Mouse (Mus musculus) urinary bladder, postnatal 10 days (tissue): ENCODE data around the gene Numa1.
A peak's percentile ranks its signal among the peaks of the same experiment; 100 is the strongest.
"Not testable (repeated sequence)": the region's sequence is repeated elsewhere in the genome, so short reads cannot be mapped to it uniquely, and the experiment has no call there.

Experiments
- DNase-seq: peaks from one replicate; pipeline ENCODE4 v3.0.0; 2022; ENCODE audit warnings: low spot score

The Numa1 gene

DNA sequence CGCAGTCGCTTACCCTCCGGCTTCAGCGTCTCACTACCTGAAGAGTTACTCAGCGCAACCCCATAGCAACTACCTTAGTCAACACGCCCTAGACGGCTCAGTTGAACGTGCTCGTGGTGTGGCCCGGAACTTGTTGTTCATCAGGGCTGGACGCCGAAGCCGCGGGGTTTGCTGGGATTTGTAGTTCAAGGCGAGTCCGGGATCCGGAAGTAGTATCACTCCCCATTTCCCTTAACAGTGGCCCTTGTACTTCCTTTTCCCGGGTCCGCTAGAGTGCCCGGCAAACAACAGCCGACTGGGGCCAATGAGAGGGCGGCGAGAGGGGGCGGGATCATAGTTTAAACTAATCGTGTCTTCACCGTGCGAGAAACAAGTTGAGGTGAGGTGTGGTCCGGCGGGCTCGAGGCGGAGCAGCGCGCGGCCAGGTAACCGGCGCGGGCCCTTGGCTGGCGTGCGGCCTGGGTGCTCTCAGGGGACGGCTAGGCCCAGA lies at the start of gene Numa1, which contains the start of gene Lrrc51:
Numa1 (plus strand) TSS at position 361 of the 490 bp plus-strand sequence.
Lrrc51 (minus strand) TSS at position 145 of the 490 bp plus-strand sequence.
- peak; percentile 92 for DNase-seq

DNA sequence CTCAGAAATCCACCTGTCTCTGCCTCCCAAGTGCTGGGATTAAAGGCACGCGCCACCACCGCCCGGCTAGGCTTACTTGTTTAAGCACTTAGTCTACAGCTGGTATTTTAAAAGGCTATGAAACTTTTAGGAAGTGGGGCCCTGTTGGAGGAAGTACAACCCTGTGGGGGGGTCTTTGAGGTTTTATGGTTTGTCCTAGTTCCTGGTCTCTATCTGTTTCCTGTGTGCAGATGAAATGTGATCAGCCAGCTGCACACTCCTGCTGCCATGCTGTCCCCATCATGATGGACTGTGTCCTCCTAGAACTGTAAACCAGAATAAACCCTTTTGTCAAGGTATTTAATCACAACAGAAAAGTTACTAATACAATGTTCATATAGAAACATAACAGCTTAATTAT lies 49.8 kb upstream of the Numa1 start:
- DNase-seq = no peak

DNA sequence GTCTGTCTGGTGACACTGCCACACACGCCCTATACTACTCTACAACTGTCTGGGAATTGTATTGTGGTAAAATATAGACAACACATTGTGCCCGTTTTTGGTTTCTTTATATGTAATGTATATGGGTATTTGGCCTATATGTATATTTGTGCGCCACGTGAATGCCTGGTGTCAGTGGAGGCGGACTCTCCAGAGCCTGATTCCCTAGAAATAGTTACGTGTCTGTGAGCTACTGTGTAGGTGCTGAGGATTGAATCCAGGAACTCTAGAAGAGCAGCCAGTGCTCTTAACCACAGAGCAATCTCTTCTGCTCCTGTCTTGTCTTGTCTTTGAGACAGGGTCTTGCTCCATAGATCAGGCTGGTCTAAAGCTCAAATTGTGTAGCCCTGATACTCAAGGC lies 47.6 kb upstream of the Numa1 start:
- DNase-seq = no peak

DNA sequence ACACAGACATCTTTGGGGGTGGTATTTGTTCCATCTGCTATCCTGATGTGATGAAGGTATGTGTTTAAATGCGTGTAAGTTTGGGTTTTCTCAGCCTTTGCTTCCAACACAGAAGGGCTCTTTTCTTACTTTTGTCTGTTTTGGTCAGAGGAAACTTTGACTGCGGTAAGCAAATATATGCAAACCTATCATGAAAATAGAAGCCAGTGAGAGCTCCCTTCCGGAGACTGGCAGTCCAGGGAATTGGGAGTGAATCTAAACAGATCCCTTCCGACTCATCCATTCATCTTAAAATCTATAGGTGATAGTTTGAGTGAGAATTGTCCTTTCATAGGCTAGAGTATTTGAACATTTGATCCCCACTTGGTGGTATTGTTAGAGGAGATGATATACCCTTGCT lies 45.5 kb upstream of the Numa1 start:
- no peak for DNase-seq

DNA sequence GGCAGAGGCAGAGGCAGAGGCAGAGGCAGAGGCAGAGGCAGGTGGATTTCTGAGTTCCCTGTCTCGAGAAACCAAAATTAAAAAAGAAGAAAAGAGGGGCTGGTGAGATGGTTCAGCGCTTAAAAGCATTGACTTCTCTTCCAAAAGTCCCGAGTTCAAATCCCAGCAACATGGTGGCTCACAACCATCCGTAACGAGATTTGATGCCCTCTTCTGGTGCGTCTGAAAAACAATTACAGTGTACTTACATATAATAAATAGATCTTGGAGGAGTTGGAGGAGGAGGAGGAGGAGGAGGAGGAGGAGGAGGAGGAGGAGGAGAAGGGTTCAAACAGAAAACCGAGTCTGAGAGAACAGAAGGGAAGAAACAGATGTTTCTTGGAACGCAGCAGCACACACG lies 38.2 kb upstream of the Numa1 start:
- DNase-seq = no peak

DNA sequence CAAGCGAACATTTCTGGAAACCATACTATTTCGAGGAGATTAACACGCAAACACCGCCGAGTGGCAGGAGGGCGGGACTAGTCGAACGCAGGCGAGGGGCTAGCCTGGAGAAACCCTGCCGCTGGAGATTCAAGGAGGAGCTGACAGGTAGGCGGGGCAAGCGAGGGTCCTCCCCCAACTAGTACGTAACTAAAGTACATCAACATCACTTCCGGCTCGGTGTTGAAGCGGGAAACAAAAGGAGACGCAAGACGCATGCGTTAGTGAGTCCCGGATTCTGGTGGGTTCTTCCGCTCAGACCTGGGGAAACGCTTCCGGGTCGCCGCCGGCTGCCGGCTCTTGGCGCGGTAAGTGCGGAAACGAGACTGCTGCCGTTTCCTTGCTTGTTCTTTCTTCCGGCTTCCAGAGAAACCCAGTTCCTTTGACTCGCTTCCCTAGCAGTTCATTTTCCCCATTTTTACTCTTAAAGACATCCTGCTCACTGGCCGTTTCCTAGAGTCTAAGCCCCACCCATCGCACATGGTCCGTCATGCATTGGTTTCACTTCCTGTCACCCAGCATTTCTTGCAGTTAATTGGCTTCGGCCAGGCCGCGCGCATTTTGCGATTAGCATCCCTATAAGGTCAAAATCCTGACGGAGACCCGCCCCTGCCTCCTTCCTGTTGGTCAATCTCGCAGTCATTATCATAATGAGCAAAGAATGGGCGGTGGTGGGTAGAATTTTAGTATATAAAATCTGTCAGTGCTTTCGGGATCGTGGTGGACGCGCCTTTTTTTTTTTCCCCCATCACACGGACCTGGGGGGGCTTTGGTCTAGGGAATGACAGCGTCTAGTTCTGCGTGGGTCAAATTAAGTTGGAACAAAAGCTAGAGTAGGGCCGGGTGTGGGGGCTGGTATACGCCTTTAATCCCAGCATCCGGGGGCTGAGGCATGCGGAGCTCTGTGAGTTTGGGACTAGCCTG lies 37.5 kb upstream of the Numa1 start:
- DNase-seq = peak; percentile 84

DNA sequence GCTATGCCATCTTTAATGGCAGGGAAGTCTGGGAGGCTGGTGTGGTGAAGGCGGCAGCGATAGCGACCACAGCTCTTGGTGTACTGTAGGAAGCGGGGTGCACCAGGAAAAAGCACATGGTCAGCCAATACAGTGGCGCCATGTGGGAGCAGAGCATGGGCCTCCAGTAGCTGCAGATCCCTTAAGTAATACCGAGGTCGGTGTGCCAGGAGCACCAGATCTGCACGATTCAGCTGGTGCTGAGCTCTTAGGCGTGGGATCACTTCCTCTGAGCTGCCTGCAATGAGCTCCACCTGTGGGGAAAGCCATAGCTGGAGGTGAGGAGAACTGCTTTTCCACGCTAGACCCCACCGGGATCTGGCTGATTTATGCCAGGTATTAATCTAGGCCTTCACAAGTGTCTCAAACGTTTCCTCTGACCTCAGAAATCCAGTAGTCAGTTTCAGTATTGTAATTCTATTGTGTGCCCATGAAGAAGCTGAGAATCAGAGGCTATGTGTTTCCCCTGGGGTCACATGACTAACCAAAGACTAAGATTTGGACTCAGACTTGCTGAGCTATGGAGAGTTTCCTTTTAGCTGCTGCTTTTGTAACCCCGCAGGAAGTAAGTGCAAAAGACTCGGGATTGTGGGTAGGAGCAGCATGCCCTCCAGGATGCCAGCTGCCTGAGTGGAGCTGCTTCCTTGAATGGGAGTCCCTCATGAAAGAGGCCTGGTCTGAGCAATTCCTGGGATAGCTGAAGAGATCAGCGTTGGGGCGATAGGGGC lies 33.4 kb upstream of the Numa1 start:
- no peak for DNase-seq

DNA sequence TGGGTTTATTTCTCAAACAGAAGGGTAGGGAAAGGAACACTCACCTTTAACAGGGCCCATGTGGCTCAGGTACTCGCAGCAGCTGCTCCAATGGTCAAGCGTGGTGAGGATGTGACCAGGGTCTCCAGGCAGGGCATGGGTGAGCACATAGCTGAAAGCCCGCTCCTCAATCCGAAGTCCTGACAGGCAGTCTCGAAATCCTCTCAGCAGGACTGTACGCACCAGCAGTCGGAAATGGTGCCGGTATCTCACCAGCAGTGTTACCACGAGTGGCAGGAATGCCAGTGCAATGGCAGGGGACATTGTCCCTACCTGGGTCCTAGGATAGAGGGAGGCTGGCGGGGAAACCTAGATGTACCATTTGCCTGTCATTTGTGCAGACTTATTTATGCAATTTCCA lies 31.9 kb upstream of the Numa1 start:
- DNase-seq = no peak

DNA sequence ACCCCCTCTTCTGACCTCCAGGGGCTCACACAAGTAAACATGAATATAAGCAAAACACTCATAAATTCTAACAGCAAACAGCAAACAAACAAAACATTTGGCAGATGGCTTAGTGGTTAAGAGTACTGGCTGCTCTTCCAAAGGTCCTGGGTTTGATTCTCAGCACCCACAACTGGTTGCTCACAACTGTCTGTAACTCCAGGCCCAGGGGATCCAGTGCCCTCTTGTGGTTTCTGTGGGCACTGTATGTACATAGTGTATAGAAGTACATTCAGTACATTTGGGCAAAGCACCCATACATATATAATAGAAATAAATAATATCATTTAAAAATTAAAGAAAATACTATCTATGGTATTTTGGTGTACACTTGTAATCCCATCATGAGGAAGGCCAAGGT lies 31.1 kb upstream of the Numa1 start:
- DNase-seq = no peak

DNA sequence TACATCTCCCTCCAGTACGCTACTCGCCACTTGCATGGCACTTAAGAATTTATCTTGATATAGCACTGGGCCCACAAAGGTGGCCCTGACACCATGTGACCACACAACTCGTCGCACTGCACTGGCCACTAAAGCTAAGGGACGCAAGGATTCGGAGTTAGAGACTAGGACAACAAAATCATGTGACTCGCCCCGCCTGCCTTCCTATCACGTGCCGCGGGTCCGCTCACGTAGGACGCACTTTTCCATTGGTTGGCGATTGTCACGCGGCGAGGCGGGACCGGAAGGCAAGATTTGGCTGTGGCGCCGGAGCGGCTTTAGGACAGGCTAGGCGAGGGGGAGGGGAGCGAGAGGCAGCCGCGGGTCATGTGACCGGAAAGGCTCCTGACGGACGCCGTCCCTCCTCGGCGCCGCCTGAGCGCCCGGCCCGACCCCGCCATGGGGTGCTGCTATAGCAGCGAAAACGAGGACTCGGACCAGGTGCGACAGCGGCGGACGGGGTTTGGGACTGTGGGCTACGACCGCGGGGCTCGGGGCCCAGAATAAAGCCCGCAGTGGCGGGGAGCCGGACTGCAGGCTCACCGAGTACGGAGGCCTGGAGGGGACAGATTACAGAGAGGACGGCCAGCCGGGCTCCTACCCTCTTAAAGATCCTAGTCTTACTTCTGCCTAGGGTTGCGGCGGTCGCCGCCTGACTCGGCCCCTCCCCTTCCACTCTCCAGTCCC lies 28.2 kb upstream of the Numa1 start, which contains the start of gene Lamtor1:
Lamtor1 (plus strand) TSS at position 344 of the 726 bp plus-strand sequence.
- DNase-seq = peak; percentile 98

DNA sequence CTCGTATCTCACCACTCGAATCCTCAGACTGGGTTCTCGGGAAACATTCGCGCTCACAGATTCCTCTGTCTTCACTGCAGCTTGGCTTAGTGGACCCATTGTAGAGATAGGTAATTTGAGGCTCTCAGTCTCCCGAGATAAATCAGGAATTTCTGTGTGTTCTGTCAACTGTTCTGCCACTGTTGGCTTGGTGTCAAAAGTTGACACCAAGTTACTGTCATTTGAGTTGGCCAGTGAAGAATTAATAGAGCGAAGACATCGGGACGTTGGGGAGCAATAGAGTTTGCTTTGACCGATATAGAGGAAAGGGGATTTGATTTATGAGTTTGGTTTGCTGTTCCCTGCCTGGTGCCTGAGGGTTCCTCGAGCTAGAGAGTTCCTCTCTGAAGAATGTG lies 27.6 kb upstream of the Numa1 start, which contains the start of gene Tomt:
Tomt (minus strand) TSS at position 73 of the 395 bp plus-strand sequence.
- DNase-seq = no peak

DNA sequence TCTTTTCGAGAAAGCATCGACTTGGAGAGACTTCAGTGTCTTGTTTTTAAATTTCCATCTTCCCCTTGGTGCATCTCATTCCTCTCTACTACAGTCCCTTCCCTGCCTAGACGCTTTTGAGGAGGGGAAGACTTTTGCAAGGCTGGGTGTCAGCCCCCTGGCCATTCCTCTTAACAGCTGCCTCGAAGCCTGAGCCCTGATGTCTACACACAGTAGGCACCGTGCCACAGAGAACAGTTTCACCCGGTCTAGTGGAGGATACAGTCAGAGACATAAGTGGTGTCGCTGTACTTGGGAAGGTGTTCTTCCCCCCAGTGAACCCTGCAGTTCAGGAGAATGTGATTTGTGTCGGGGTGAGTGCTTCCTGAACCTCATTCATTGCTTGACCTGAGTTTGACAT lies 27.2 kb upstream of the Numa1 start:
- no peak for DNase-seq

DNA sequence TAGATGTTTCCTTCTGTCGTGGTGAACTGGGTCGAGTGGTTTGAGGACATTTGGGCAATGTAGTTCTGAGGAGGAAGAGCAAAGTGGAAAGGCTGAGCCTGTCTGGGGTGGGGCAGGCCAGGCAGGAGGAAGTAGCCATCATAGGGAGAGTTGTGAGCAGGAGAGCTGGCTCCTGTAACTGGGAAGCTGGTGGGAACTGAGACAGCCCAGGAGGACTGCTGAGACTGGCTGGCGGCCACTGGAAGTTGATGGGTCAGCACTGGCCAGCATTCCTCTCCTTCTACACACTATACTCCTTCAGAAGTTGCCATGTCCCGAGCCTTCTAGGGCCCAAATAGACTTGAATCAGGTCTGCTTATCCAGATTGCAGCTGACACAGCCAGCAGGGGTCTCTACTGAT lies 25.5 kb upstream of the Numa1 start:
- no peak for DNase-seq

DNA sequence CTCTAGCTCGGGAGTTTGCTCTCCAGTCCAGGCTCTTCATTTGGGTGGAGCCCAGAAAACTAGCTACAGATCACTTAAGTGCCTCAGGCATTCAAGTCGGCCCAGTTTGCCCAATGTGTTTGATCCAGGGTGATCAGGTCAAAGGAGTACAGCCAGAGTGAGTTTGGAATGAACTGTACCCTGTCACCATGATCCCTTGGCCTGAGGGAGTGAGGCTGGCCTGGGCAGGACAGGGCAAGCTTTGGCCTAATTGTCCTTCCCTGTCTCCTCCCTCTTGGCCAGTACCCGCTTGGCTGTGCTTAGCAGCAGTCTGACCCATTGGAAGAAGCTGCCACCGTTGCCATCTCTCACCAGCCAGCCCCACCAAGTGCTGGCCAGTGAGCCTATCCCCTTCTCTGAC lies 23.8 kb upstream of the Numa1 start:
- no peak for DNase-seq

DNA sequence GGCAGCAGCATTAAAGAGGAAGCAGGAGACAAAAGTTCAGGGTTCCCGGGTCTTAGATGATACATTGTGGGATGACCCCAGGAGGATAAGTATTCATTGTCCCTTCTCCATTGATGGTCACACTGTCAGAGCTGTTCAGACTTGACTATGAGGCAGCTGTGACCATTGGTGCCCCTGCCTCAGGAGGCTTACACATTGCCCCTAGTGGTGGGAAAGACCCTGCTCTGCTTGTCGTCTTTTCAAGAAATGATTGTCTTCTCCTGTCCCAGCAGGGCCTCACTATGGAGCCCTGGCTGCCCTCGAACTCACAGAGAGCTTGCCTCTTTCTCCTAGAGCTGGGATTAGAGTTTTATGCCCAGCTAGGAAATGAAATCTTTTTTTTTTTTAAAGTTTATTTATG lies 21.9 kb upstream of the Numa1 start:
- DNase-seq = no peak

DNA sequence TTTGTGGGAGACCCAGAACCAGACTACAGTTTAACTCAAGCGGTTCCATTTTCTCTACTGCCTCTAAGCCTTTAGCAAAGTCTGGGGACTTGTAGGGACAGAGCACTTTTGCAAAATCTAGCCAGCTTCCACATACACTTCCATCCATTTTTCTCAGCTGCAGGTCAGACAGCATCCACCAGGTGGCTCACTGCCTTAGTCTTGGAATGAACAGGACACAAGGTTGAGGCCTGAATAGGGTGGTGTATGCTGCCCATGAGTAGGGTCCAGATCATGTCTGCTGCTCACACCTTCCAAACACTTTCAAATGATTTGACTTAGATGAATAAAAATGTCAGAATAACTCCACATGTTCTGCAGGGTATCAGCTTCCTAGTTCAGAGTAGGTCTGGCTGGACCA lies 15.8 kb upstream of the Numa1 start:
- DNase-seq = no peak

DNA sequence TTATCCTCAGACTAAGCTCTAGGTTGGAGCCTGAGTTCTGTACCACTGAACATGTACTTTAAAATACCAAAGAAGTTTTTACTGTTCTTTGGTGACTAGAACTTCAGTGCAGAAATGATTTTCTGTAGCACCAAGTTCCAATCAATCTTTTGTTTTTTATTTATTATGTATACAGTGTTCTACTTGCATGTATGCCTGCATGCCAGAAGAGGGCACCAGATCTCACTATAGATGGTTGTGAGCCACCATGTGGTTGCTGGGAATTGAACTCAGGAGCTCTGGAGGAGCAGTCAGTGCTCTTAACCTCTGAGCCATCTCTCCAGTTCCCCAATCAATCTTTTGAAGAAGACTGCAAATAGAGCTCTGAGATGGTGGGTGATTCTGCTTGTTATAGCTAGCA lies 8.0 kb upstream of the Numa1 start:
- DNase-seq = not testable (repeated sequence)

DNA sequence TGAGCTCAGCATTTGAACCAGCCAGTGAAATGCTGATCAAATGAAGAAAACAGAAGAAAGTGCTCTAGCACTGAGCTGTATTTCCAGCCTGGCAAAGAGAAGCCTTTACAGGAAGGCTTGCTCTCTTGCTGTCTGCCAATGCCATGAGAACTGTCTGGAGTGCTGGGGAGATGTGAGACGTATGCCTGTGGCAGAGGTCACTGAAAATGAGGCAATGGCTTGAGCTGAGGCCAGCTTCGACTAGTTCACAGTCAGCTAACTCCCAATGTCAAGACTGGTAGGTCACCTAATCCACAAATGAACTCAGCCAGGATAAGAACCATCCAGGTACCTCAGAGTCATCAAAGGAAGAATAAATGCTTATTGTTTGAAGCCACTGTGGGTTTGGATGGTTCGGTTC lies 5.8 kb upstream of the Numa1 start:
- DNase-seq = no peak

DNA sequence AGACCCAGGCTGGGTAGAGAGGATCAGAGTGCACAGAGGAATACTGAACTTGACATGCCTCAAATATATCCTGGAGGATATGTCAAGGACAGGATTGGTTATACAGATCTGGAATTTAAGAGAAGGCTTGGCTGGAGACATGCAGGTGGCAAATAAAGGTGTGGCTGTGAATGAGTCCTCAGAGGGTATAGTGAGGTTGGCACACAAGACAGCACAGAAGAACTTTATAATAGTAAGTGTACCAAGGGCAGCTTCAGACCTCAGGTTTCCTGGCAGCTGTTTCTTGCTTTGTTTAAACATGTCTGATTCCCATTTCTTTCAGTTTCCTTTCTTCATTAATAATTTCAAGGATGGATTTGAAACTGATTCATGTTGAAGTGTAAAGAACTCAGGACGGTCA lies 1.4 kb upstream of the Numa1 start:
- DNase-seq = no peak

DNA sequence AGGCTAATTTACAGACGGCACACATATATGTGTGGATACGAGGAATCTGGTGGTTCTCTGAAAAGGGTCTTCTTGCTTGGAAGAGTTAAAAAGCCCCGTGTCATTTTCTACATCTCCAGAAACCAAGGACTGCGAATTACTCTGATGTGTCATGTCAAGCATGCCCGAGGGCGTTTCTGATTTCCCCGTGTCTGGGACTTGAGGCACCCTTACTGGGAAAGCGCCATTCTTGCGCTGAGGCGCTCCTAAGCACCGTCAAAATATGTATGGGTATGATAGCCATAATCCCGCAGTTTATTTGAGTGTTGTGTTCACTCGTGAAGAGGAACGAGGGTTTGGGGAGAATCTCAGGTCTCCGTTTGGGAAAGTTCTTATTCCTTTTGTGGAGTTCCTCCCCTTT lies 611 bp upstream of the Numa1 start:
- no peak for DNase-seq

DNA sequence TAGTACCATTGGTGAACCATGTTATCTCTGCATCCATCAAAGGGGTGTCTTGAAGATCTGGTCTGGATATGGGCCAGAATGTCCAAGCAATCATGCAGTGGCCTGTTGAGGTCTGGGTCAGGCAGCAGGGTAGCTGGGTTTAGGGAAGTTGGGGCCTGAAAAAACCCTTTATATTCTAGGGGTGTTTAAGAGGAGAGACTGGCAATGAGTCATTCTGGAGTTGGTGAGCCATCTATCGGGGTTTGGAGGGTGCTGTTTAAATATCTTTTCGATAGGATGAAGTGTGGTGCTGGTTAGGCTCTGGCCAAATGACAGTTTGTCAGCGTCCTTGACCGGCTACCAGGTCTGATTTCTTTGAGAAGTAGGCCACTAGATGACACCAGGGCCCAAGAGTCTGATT lies 2.0 kb downstream of the Numa1 start:
- DNase-seq = no peak

DNA sequence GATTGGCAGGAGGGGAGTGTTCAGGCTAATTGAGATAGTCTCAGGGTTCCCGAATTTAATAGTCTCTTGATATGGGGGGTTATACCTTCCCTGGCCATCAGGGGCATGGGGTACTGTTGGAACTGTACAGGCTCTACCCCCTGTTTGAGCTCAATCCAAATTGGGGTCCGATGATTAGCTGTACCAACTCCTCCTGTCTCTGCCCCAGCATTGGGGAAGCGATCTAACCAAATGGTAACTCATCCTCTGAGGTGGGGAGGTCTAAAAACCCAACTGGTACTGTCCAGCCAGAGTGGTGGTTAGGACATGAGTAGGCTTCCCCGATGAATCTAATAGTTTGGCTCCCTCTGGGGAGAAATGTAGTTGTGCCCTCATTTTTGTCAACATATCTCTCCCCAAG lies 3.1 kb downstream of the Numa1 start:
- DNase-seq = no peak
